Mouse (Mus musculus) inflammation-experienced regulatory T-cells, adult 6 months (primary cell): ENCODE measurements around the gene Ost4. TPM values are rescaled to one million over a fixed set of nuclear protein-coding genes. Genes with fewer than 3 reads are reported as not detected.
"Not testable (repeated sequence)": the region's sequence is repeated elsewhere in the genome, so short reads cannot be mapped to it uniquely, and the experiment has no call there.

Experiments used
- ATAC-seq: one replicate; pipeline ENCODE4 v1.8.0; 2017
- polyA plus RNA-seq, 3 experiments: library from polyadenylated mRNA; unstranded; fragments of 100-300 nt; shearing (Covaris generic); gene quantifications; one replicate each; pipeline ENCODE4 v1.2.1; 2017

Gene Ost4
- polyA plus RNA-seq, 3 experiments from 2014 or later = 283 to 295 (median 294) TPM

DNA sequence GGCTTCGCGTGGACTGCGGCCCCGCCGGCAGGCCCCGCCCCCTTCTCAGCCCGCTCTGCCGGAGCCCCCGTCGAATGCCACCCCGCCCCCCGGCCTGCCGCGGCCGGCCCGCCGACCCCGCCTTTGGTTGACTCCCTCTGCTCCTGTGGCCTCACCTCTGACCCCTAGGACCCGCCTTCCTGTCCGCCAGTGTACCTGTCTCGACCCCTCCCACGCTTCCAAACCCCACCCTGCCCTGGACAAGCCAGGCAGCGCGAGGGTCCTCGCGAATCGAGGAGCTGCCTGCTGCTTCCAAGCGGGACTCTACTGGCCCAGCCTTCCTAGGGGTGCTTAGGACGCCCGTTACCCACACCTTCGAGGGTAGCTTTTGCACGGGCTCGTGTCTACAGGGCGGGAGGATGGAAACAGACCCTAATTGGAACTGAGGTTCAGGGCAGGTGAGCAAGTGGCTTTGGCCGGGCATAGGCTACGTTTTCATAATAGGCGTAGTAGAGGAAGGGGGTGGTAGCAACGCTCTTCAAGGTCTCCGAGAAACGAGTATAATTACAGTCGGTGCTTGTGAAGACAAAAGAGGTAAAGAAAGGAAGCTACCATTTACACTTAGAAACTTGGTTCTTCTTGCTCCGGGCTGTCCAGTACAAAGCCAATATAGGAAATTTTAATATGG, 18.4 kb downstream of the Ost4 start:
- no peak for ATAC-seq

- peak; percentile 66 for ATAC-seq
Measured at GRCm38 (mm10) chr5:30888337-30889087, 19.1 kb downstream of the Ost4 start, which contains the start of gene Agbl5. Gene Agbl5, plus strand, starts transcription at chr5:30888694.

- peak; percentile 42 for ATAC-seq
Measured at GRCm38 (mm10) chr5:30887858-30888336, 19.7 kb downstream of the Ost4 start.

DNA sequence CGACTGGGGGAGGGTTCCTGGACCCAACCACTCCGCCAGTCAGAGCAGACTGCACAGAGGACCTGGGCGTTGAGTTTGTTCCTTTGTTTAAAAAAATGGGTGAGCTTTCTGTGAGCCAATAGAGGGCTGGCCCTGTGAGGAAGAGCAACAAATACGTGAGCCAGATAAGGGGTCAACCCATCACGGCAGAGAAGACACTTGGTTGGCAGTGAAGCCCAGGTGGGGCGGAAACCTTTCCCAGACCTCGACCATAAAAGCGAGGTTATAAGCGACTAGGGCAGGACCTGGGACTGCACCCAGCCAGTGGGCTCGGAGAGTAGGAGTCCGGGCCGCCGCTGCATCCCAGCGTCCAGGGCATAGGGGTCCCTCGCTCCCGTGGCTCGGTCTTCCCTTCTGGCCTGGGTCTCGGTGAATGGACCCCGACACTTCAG, 20.2 kb downstream of the Ost4 start:
- ATAC-seq = peak; percentile 79

- no peak for ATAC-seq
Measured at GRCm38 (mm10) chr5:30886731-30887130, 20.9 kb downstream of the Ost4 start.

DNA sequence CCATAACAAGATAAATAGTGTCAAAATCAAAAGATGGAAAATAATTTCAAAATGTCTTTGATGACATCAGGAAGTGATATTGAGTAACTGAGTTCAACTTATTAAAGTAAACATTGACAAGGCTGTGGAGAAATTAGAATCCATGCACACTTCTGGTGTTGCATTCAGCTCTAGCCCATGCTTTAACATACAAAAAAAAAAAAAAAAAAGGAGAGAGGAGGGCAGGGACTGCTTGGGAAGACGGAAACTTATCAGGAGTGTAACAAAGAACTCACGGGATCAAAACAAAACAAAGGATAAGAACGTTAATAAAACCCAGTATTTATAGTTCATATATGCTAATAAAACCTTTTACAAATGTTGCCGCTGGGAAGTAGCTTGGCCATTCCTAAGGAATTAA, 21.4 kb downstream of the Ost4 start:
- no peak for ATAC-seq

- not testable (repeated sequence) for ATAC-seq
Measured at GRCm38 (mm10) chr5:30881839-30882238, 25.7 kb downstream of the Ost4 start.

DNA sequence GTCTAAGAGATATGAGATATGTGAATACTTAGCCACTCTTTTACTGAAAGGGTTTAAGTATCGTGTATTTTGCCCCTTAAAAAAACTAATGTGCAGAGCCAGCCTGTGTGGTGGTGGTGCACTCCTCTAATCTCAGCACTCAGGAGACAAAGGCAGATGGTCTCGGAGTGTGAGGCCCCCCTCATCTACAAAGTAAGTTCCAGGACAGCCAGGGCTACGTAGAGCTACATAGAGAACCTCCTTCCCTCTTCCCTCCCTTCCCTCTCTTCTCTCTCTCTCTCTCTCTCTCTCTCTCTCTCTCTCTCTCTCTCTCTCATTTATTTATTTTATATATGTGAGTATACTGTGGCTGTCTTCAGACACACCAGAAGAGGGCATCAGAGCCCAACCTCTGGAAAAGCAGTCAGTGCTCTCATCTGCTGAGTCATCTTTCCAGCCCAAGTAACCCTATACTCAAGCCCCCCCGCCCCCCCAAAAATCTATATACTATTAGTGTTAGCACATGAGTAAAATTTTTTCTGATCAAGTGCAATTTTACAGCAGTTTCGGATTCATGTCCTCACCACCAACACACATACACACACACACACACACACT, 28.1 kb downstream of the Ost4 start:
- ATAC-seq = no peak

- ATAC-seq = no peak
Measured at GRCm38 (mm10) chr5:30878616-30879015, 29.0 kb downstream of the Ost4 start.

DNA sequence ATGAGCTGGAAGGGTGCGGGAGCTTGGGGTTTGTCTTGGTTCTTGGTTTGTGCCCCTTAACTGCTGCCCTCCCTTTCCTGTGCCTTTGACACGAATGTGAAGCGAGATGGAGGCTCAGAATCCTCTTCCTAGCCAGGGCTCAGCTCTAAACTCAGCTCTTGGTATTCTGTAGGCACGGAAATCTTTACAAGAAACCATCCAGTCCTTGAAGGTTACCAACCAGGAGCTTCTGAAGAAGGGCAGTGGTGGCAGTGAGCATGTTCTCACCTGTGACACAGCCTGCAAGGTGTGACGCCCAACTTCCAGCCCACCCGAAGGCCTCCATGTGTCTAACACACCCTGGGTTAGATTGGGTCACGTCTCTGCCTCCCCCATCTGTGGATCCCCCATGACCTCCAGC, 33.2 kb downstream of the Ost4 start:
- ATAC-seq = no peak

DNA sequence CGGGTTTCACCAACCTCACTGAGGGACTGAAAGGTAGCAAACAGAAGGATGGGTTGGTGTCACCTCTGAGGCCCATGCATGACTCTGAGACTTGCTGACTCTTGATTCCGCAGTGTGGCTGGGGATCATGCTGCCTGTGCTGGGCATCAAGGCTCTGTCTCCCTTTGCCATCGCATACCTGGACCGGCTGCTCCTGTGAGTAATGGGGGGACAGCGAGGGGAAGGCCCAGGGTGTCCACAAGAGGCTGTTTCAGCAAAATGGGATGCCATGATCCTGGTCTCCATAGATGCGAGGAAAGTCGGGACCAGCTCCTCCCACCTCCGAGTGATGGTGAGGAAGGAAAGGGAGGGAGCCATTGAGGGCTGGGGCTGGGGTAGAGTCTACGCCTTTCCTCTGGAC, 35.0 kb downstream of the Ost4 start:
- no peak for ATAC-seq

GRCm38 (mm10) chr5:30870131-30870406, 37.5 kb downstream of the Ost4 start:
- no peak for ATAC-seq

GRCm38 (mm10) chr5:30869405-30870130, 38.0 kb downstream of the Ost4 start:
- ATAC-seq = peak; percentile 99

DNA sequence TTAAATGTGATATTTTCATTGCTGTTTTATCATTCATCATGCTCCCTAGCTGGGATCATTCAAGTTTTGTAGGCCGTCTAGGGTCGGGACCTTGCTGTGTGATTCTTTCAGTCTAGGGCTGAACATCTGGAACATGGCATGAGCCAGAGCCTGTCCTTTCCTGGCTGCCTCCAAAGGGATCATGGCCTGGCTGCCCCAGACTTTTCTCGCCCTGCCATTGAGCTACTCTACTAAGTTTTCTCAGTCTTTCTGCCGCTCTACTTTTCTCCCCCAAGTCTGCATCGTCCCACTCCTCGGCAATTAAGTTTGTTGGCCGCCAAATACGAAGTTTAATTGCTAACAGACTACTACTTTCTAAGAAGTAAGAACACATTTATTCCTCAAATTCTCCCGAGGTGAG, 38.6 kb downstream of the Ost4 start:
- ATAC-seq = no peak

DNA sequence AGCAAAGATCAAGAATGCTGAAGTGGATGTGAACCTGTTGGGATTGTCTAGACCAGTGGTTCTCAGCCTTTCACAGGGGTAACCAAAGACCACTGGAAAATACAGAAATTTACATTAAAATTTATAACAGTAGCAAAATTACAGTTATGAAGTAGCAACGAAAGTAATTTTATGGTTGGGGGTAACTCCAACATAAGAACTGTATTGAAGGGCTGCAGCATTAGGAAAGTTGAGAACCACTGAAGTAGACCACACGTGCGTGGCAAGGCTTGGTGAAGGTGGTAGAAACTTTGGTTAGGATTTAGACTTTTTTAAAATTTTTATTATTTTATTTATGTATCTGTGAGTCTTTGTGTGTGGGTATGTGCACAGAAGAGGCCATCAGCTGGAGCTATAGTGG, 39.9 kb downstream of the Ost4 start, which contains the start of gene Tmem214:
TSS of gene Tmem214 (plus strand) at position 301 of the 400 bp plus-strand sequence.
- no peak for ATAC-seq

GRCm38 (mm10) chr5:30866871-30867270, 40.7 kb downstream of the Ost4 start:
- no peak for ATAC-seq

- no peak for ATAC-seq
Measured at GRCm38 (mm10) chr5:30864322-30864721, 43.3 kb downstream of the Ost4 start.

- no peak for ATAC-seq
Measured at GRCm38 (mm10) chr5:30863852-30864251, 43.7 kb downstream of the Ost4 start.

GRCm38 (mm10) chr5:30856124-30856523, 51.5 kb downstream of the Ost4 start:
- no peak for ATAC-seq
